Mouse (Mus musculus) left cerebral cortex, adult 11 months (tissue): ENCODE results near the gene Abi3bp.
A peak's percentile ranks its signal among the peaks of the same experiment; 100 is the strongest.

Source experiments
- DNase-seq: peaks from one replicate; pipeline ENCODE4 v3.0.0; 2022; ENCODE audit warnings: low spot score

Abi3bp gene

GRCm38 (mm10) chr16:56477677-56478574, at the start of gene Abi3bp:
Gene Abi3bp (plus strand): TSS chr16:56477878.
- DNase-seq = peak; percentile 47

DNA sequence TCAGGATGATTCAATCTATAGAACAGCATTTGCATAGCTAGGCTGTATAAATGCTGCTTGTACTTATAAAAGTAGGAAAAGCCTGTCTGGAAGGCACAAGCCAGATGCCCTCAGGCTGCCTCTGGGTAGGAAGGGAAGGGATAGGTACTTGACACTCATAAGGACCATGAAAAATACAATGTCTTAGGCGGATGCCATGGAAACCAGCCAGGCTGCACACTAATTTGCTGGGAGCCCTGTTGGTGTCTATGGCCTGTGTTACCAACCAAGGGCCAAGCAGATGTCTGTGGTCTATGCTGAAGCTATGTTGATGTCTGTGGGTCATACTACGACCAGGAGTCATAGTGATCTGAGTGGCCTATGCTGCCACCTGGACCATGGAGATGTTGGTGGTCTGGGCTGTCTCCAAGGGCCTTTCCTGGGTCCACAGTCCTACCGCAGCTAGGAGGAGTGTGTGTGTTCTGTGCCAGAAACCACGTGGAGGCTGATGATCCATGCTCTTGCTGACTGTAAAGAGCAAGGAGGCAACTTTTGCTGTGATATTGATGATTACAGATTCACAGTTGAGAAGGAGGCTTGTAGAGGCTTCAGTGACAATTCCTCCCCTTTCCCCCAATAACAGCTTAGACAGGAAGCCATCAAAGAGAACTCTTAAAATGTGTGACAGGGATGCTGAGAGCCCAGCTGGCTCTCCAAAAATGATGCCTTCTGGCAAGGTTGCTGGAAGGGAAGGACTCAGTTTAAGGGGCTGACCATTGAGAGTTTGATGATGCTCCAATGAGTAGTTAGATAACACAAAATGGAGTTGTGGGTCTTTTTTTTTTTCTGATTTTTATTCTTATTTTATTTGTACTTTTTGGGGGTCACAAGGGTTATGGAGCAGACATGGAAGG, 42.1 kb upstream of the Abi3bp start:
- no peak for DNase-seq

DNA sequence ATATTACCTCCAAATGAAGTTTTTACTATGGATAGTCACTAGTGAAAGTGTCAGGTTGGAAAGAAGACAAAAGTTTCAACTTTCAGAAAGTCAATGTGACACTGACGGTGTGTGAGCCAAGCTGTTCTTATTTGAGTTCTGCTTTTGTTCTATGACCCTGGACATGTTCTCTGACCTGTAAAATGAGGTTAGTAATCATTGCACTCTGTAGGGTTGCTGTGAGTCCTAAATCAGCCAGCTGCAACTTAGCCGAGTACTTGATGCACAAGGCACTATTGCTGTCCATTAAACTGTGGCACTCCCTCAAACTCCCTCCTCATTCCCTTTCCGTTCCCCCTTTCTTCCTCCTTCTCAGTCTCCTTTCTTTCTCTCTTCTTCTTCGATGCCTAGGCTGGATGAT, 37.4 kb upstream of the Abi3bp start:
- DNase-seq = no peak

DNA sequence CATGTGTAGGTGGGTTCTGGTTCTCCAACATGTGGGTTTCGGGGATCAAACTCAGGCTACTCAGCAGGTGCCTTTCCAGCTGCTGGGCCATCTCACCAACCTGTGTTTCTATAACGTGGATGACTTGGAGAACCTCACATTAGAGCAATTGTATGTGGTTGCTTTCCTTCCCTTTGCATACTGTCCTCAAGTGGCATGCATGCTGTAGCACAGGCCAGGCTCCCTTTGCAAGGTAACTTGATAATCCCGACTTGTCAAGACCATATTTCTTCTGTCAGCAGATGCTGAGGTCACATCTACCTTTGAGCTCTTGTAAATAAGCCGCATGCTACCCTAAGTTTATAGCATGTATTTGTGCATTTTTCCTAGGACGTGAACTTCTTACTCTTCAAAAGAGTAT, 36.6 kb upstream of the Abi3bp start:
- no peak for DNase-seq

DNA sequence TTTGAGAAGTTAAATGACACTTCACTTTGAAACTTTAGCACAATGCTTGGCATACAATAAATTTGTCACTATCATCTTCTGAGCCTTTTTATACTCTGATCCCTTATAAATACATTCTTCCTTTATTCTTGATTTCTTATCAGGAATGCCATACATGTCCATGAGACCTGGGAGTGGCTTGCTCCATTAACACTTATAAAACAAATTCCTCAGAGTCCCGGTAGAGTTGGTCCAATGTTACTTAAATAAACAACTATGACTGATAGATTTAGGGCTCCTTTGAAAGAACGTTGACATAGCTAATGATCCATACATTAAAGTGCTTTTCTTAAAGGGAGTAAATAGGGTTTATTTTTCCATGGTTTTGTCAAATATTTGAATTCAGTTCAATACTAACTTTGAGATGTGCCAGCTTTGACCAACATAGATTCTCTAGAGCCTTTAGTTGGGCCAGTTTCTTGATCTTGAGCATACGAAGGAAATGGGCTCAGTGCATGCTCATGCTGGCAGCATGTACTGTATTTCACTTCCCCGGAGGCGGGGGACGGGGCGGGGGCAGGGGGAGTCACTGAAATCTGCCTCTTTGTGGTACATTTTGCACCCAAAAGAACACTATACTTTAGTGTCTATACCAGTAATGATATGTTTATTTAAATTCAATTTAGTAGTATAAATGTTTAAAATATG, 35.9 kb upstream of the Abi3bp start:
- DNase-seq = no peak

DNA sequence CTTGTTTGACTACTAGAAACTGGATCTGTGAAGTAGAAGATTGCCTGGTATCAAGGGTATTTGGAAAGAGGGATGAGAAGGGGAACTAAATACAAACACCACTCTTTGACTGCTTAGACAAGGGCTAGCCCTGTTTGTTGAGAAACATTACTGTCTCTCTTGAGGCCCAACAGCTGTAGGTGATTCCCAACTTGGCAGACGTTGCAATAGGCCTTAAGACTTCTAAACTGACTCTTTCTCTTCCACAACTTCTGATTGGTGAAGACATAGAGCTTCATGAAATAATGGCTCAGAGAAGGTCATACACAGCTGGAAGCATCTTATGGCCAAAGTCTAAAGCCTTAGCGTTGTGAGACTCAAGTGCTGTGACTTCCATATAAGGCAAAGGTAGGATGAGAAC, 26.2 kb upstream of the Abi3bp start:
- DNase-seq = no peak

DNA sequence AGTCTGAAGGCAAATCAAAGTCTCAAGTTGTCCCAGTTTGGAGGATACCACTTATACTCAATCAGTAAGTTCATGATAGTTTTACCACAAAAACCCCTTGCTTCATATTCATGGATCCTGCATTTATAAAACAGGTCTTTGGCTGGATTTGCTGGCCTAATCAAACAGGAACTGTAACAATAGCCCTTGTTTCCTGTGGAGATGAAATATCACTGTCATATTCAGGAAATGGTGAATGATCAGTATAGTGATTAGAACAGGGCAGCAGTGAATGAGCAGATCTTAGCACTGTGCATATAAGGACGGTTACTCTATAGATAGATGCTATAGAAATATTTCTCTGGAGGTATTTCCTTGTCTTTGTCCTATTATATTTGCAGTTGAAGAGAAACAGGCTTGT, 25.8 kb upstream of the Abi3bp start:
- no peak for DNase-seq

- no peak for DNase-seq
These were observed 19.5 kb upstream of the Abi3bp start for GRCm38 (mm10) chr16:56458052-56458754.

DNA sequence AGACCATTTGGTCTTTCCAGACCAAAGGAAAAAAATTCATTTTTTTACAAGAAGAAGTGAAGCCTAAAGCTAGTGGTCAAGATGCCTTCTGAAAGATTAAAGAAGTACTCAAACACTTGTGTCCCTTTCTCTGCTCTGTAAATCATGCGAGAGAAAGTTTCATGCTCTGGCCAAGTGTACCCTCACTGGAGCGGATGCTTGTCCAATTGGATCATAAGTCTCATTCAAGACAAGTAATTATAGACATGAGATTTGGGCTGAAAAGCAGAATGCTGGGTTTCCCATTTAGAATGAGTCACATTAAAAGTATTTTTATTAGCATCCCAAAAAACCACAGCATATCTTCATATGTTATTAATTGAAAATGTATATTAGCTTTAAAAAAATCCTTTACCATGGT, 4.5 kb upstream of the Abi3bp start:
- no peak for DNase-seq

DNA sequence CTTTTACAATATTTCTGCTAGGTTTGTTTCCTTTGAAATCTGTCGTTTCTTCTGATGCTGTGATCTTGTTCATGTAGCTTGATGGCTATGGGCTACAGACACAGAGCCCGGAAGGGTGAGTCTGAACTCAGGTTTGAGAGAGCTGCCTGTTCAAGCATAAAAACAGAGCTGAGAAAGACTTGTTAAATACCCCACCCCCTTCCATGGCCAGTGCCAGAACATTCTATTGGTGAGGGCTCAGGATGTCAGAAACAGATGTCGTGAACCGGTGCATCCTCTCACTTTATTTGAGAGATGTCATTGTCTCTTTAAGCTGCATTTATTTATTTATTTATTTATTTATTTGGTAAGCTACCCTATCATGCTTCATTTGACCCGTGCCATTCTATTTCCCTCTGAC, 2.0 kb upstream of the Abi3bp start:
- DNase-seq = no peak

DNA sequence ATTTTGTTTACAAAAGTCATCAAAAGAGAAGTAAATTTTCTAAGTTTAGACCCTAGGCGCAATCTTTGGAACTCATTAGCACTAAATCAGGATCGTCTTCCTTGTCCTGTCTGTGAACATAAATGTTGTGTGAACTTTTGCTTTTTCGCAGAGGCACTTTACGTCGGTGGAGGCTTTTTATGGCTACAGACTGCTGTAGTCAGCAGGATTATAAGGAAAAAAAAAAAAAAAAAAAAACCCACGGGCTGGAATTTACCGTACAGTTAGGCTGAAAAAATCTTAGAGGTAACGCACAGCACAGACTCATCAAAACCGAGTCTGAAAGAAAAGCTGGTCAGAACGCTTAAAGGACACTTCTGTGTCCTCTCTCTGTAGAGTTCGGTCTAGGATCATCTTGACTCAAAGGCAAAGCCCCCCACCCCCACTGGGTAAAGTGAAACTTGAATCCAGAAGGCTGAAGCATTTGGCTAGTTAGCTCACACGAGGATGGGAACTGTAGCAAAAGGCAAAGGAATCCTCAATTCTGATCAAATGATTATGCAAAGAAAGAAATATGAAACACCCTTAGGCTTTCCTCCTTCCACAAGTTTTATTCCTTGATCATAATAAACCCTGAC, 1.0 kb downstream of the Abi3bp start:
- no peak for DNase-seq

DNA sequence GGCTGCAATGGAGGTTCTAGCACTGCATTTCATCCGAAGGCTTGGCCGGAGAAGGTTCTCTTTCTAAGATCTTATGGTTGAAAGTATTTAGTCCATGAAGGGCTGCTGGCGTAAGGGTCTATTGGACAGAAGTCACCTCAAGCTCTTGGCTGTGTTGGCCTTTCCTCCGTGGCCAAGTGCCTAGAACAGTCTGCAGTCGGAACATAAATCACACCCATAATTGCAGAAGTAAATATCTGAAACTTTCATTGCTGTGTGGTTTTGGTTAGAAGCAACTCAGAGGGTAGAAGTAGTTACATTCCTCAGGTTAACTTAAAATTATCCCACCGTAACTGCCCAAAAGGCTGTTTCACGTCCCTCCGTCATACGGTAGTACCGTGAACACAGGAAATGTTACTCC, 5.8 kb downstream of the Abi3bp start:
- DNase-seq = no peak

- DNase-seq = no peak
These were observed 8.8 kb downstream of the Abi3bp start for GRCm38 (mm10) chr16:56486461-56486860.

DNA sequence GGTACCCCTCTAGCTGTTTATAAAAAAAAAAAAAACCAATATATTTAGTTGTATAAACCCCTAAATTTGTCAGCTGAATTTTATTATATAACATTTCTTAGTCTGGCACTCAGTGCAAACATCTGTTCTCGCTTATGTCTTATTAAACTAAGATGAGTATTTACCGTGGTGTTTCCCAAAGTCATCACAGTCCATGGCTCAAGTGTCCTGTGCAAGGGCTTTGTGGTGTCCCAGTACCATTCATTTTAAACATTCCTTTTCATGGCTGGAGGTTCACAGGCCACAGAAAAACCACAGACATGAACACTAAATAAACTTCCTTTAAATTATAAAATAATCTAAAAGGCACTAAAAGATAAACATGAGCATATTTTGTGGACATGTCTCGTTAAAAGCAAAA, 13.2 kb downstream of the Abi3bp start:
- DNase-seq = no peak

DNA sequence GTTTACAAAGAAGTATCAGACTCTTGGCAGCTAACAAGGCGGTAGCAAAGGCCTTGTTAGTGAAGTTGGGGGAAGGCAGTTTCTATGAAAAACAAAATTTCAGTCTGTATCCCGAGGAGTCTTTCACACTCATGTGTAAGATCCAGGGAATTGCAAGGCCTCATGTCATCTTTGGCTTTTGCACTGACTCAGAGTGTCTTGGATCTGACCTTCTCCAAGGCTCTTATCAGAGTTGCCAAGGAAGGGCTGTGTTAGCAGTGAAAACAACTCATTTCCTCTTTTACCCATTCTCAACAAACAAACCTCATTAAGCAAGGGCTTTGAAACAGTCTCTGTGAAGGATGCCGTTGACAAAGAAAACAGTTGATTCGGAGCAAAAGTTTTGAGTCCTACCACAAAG, 17.6 kb downstream of the Abi3bp start:
- DNase-seq = no peak

- DNase-seq = no peak
These were observed 19.1 kb downstream of the Abi3bp start for GRCm38 (mm10) chr16:56496743-56497142.

DNA sequence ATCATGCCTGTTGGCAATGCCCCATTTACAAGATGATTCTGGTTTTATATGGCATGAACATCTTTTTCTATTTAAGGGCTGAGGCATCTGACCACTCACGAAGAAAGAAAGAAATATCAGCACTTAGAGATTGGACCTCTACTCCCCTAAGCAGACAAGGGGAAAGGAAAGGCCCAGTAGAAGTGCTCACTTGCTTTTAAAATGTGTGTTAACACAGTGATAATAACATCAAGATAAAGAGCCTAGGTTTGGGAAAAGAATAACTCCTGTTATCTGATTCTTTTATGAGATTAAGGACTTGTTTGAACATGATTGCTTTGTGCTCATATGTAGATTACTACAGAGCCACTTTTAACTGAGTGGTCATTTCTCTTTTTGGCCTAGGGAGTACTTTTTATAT, 21.0 kb downstream of the Abi3bp start:
- no peak for DNase-seq

GRCm38 (mm10) chr16:56500441-56500840, 22.8 kb downstream of the Abi3bp start:
- no peak for DNase-seq

GRCm38 (mm10) chr16:56501101-56501500, 23.4 kb downstream of the Abi3bp start:
- no peak for DNase-seq

- no peak for DNase-seq
These were observed 23.8 kb downstream of the Abi3bp start for GRCm38 (mm10) chr16:56501513-56501912.

- no peak for DNase-seq
These were observed 24.5 kb downstream of the Abi3bp start for GRCm38 (mm10) chr16:56502134-56502533.
